Mouse (Mus musculus) heart, postnatal 10 days (tissue): Measurements from ENCODE around the gene Naga. TPM values are rescaled to one million over a fixed set of nuclear protein-coding genes. Genes with fewer than 3 reads are reported as not detected.
"Not testable (repeated sequence)": the region's sequence is repeated elsewhere in the genome, so short reads cannot be mapped to it uniquely, and the experiment has no call there.

ENCODE experiments used
- DNase-seq, 2 experiments: peaks; one replicate each; pipeline ENCODE4 v3.0.0; 2021
- intact Hi-C: fragments of 180-260 bp; cut with DNase I; formaldehyde crosslinking; loops from one replicate; pipeline ENCODE4 v1.15.1; 2025
- total RNA-seq, 2 experiments: library from RNA; stranded (reverse); gene quantifications; 2 replicates each; pipeline ENCODE4 v1.2.3; 2021

The Naga gene
- 10 to 100 TPM; 46.3 to 47.5 TPM for total RNA-seq

DNA sequence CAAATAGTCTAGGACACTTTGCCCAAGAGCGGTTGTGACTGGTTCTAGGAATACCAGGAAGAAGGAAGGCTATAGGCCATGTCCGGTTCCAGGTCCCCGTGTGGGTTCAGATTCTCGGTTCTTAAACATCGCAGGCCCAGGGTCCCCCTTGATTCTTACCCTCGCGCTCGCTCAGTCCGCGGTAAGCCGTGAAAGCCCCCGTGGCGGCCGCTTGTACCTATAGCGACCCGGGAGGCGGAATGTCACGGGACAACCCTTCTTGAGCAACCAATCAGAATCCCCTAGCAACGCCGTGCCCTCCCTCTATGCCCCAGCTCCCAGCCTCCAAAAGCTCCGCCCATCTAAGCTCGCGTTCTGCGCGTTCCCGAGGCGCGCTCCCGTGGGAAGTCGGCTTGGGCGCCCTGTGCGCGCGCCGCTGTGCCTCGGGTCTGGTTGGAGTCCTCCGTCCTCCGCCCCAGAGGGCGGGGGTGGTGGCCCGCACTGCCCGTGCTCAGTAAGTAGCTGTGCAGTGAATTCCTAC is at the start of gene Naga, which contains the start of the genes Pheta2 and Smdt1:
Gene Naga (minus strand): TSS at position 333 of the 520 bp plus-strand sequence.
Gene Pheta2 (plus strand): TSS at position 350 of the 520 bp plus-strand sequence.
Gene Smdt1 (plus strand): TSS at position 367 of the 520 bp plus-strand sequence.
- peak; percentile 98 to 99 for DNase-seq
- intact Hi-C loops, result loop anchor here (5.0 to 10.0 kb wide), 2 partner anchors 71 to 204 kb away; no protein-coding TSS in a partner anchor

DNA sequence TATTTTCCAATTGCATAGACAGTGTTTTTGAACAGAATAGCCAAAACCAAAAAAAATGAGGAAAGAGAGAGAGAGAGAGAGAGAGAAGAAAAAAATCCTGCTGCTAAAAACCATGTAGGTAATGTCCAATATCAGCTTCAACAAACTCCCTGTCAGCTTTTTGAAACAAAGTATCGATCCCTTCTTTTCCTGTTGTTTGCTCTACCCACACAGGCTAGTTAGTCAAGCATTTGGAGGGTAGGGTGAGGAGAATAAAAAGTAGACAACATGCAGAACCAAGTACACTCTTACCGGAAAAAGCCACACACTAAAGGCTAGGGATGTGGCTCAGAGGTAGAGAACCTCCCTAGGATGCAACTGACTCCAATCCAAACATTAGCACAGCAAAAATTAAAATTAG is 47.0 kb upstream of the Naga start:
- intact Hi-C loops, result no loop called here
- DNase-seq, result no peak

- intact Hi-C loops, result no loop called here
- no peak for DNase-seq
Observed at GRCm38 (mm10) chr15:82382441-82382840, 43.7 kb upstream of the Naga start.

DNA sequence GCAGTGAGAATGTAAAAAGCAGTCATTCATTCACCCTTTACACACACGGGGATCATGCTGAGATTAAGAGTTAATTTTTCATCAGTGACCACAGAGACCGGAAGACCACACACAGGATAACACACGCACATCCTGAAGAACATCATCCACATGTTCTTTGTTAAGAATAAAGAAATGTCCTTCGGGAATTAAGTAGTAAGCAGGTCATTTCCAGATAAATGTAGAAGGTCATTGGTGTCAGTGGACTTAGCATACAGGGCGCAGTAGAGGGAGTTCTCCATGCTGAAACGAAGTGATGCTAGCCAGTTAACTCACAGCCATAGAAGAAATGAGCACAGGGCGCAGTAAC is 42.0 kb upstream of the Naga start:
- DNase-seq, result no peak
- intact Hi-C loops, result loop anchor here (2.0 kb wide), 1 partner anchor 36 kb away; no protein-coding TSS in a partner anchor

DNA sequence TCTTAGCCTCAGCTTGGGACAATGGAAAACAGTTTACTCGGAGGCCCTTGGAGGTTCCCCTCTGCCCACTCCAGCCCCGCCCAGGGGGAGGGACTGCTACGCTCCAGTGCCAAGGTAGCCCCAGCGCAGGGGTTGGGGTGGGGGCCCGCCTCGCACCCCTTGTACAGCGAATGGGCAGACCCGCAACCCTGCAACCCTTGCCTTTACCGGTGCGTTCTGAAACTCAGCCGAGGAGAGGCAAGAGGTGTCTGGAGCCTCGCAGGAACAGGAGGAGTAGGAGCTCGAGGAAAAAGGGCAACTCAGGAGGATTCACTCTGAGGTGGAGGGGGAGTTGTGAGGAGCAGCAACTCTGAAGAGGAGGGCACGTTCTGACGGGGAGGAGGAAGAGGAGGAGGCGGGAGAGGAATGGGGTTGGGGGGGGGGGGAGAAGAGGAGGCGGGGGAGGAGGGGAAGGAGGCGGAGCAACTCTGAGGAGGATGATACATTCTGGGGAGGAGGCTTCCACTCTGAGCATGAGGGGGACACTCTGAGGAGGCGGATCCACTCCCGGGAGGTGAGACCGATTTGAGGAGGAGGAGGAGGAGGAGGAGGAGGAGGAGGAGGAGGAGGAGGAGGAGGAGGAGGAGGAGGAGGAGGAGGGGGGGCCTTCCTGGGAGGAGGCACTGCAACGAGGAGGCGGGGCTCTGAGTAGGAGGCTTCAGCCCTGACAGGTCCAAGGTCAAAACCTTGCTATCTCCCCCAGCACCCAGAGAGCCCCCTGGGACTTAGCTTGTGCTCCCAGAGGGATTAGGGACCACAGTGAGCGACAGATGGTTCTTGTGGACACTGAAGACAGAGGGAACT is 41.4 kb upstream of the Naga start, which contains the start of gene Cyp2d22:
Gene Cyp2d22 (minus strand): TSS at position 390 of the 843 bp plus-strand sequence.
- intact Hi-C loops, result loop anchor here (2.0 kb wide), 1 partner anchor 37 kb away; no protein-coding TSS in a partner anchor
- DNase-seq, result peak; percentile 64 to 68

GRCm38 (mm10) chr15:82379511-82379870 is 40.8 kb upstream of the Naga start:
- no peak for DNase-seq
- intact Hi-C loops, result no loop called here

- DNase-seq, result peak in 1 of 2 experiments; percentile 39
- intact Hi-C loops, result no loop called here
Observed at GRCm38 (mm10) chr15:82378261-82379180, 39.8 kb upstream of the Naga start.

DNA sequence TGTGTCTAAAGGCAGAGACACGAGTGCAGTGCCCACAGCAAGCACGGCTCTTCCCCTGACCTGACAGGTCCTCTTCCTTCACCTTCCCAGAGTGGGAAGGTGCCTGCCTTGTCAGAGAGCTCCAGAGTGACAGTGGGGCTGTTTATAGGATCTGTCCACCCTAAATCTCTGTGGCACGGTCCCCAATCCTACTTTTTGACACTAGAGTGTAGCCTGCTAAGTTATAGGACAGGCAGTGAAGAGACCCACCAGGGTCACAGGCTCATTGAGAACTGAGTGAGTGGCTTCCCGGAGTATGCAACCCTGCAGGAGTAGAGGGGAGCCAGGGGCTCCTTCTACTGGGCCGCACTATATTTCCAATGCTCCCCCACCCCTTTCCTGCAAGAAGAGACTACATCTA is 39.0 kb upstream of the Naga start:
- peak in 1 of 2 experiments; percentile 14 for DNase-seq
- intact Hi-C loops, result loop anchor here (2.0 kb wide), 1 partner anchor 23 kb away; the partner anchor contains the start of gene Ndufa6

GRCm38 (mm10) chr15:82376393-82377138 is 37.8 kb upstream of the Naga start:
- DNase-seq, result peak; percentile 86 to 89
- intact Hi-C loops, result loop anchor here (2.0 kb wide), 1 partner anchor 22 kb away; the partner anchor contains the start of gene Ndufa6

- intact Hi-C loops, result loop anchor here (2.0 kb wide), 1 partner anchor 21 kb away; the partner anchor contains the start of gene Ndufa6
- DNase-seq, result no peak
Observed at GRCm38 (mm10) chr15:82375855-82376254, 37.1 kb upstream of the Naga start.

- no peak for DNase-seq
- intact Hi-C loops, result no loop called here
Observed at GRCm38 (mm10) chr15:82374437-82374836, 35.7 kb upstream of the Naga start.

DNA sequence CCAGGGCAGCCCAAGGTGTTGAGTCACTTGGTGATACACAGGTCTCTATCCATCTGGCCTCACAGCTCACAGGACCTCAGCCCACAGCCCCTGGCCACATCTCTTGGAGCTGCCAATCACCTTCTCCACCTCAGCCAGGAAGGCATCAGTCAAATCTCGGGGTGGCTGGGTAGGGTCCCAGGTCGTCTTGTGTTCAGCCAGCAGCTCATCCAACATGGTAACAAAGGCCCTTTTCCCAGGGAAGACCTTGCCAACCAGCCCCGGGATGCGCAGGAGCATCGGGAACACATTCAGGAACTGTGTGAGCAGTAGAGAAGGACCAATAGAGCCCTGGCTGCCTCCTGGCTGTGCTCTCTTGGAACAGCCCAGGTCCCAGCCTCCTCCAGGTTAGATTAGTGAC is 34.3 kb upstream of the Naga start:
- intact Hi-C loops, result no loop called here
- no peak for DNase-seq

DNA sequence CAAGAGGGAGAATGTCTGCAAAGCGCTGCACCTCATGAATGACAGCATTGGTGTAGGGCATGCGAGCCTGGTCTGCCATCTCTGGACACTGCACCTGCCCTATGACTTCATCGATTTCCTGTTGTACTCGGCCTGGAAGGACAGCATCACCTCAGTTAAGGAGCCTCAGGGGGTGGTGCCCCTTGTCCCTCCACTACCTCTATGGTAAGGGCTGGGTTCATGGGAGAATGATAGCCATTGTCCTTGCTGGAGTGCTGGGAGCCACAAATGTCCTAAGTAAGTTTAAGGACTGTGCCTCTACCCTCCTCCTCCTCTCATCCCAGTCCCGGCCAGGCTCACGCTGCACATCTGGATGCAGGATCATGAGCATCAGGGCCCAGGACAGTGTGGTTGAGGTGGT is 33.7 kb upstream of the Naga start:
- no peak for DNase-seq
- intact Hi-C loops, result no loop called here

DNA sequence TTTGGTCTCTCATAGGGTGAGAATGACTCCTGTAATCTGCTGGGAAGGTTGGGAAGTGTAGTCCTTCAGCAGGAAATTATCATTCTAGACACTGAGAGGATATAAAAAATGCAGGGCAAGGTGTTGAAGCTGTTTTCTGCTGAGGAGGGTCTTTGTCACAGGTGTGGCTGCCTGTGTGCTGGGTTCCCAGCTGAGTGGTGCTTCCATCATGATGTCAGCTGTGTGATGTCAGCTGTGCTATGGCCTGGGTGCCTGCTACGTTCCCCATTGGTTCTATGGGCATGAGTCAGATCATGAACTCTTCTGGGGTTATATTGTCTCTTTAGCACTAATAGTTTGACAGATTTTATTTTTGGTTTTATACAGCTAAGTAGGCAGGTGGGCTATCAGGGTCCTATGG is 30.1 kb upstream of the Naga start:
- no peak for DNase-seq
- intact Hi-C loops, result no loop called here

- DNase-seq, result no peak
- intact Hi-C loops, result no loop called here
Observed at GRCm38 (mm10) chr15:82368146-82368545, 29.4 kb upstream of the Naga start.

- DNase-seq, result not testable (repeated sequence)
Observed at GRCm38 (mm10) chr15:82364561-82364960, 25.8 kb upstream of the Naga start.

GRCm38 (mm10) chr15:82363801-82364200 is 25.1 kb upstream of the Naga start:
- intact Hi-C loops, DNase-seq: not testable (repeated sequence)

More at GRCm38 (mm10) chr15:82364561-82364960, 25.8 kb upstream of the Naga start:
- intact Hi-C loops, result not testable (repeated sequence)

DNA sequence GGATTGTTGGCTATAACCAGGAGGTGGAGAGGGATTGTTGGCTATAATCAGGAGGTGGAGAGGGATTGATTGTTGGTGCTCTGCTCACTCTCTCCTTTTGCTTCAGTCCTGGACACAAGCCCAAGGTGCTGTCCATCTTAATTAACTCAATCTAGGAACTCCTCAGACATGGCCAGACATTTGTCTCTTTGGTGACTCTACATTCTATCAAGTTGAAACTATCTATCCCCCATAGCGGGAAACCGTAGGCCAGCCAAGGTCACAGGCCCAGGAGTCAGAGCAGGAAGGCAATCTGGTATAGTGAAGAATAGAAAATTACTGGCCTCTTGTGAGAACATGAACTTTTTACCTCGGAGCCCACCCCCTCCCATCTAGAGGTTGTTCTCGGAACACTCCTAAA is 23.5 kb upstream of the Naga start:
- DNase-seq, result no peak
- intact Hi-C loops, result no loop called here

- DNase-seq, result peak in 1 of 2 experiments; percentile 48
- intact Hi-C loops, result no loop called here
Observed at GRCm38 (mm10) chr15:82361459-82362018, 22.8 kb upstream of the Naga start.
